Mouse (Mus musculus): ENCODE results near the gene Crygd. TPM values are rescaled to one million over a fixed set of nuclear protein-coding genes. Genes with fewer than 3 reads are reported as not detected.

Crygd gene
- polyA plus RNA-seq (2015; fragmentation: Nextera tagmentation; extraction: Ambion mirVana): not detected in 2 replicates

DNA sequence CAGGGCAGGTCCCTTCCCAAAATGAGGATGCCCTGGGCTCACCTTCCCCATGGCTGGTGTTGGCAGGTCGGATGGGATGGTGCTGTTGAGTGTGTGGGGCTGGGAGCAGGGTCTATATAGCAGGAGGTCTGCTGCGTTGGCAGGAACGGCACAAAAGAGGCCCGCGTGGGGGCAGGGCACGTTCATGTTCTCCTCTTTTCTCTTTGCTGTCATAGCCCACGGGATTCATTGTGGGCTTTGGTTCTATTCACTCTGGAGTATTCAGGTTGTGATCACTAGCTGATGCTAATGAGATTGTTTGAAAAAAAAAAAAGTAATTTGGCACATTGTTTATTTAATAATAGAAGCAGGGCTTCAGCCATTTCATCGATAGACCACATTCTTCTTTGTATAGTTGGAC is at the start of gene Crygd:
Gene Crygd, minus strand, starts transcription at position 101 of the 400 bp plus-strand sequence.
- Histone ChIP-seq H3K4me1 (no peaks in the 10 kb centered on the region), H3K4me2 (replicated peaks) (no peak within 1 kb of the TSS), H3K27me3 (no peaks in the 10 kb centered on the region), H3K9me3 (no peaks in the 10 kb centered on the region), H3K27ac (no peak within 1 kb of the TSS), H3K4me3 (no peak within 1 kb of the TSS), H3K36me3 (no peaks in the 10 kb centered on the region), H3K9ac (no peak within 1 kb of the TSS)
- 92% methylated on average over 8 of the region's 8 CpGs for WGBS
- no peak for ATAC-seq (ENCODE audit: low FRiP score, low read depth)

GRCm38 (mm10) chr1:65112807-65113196 is 49.5 kb upstream of the Crygd start:
- H3K27ac ChIP-seq: no peak overlapping the region
- H3K4me3 ChIP-seq: no peak overlapping the region
- no peaks in the 10 kb centered on the region for H3K36me3 ChIP-seq
- no peaks in the 10 kb centered on the region for H3K9me3 ChIP-seq
- WGBS: 70% methylated on average over 14 of the region's 14 CpGs
- H3K9ac ChIP-seq: no peak overlapping the region
- no peaks in the 10 kb centered on the region for H3K27me3 ChIP-seq
- no peak for ATAC-seq (ENCODE audit: low FRiP score, low read depth)
- peak overlapping the region; percentile 38 for H3K4me2 ChIP-seq (replicated peaks)
- no peaks in the 10 kb centered on the region for H3K4me1 ChIP-seq

DNA sequence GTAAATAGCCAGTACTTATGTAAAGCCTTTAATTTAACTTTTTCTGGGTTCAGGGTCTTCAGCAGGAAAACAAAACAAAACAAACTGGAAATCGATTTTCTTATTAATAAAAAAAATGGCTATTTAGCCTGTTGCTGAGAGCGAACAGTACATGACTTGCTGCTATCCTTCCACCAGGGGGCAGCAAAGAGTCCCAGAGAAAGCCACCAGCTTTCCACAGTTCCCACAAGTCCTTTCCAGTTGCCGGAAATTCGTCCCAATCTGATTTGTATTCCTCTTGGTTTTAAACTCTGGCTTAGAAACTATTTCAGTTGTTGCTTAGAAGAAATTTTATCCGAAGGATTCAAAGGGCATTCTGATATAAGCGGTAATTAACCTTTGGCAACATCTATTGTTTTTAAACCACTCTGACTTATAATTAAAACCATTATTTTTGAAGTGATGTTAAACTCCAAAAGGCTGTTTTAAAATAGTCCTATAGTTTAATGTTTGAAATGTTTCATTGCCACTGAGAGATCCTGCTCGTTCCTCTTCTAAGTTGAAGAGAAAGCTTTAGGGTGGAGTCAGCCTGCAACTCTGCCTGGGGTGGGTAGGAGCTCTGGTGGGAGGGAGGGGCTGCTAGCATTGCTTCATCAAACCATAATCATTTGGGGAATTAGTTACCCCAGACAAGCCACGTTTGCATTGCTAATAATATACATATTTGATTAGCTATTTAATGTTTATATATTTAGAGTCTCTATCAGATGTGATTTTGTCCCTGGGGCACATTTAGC is 49.0 kb upstream of the Crygd start:
- no peaks in the 10 kb centered on the region for H3K27me3 ChIP-seq
- H3K9ac ChIP-seq: no peak overlapping the region
- no peak overlapping the region for H3K27ac ChIP-seq
- H3K9me3 ChIP-seq: no peaks in the 10 kb centered on the region
- H3K36me3 ChIP-seq: no peaks in the 10 kb centered on the region
- ATAC-seq (ENCODE audit: low FRiP score, low read depth): peak; percentile 60; the same call in 1 of the 2 replicates
- 10% methylated on average over 8 of the region's 8 CpGs for WGBS
- H3K4me1 ChIP-seq: no peaks in the 10 kb centered on the region
- no peak overlapping the region for H3K4me3 ChIP-seq
- H3K4me2 ChIP-seq (replicated peaks): peak overlapping the region; percentile 38

DNA sequence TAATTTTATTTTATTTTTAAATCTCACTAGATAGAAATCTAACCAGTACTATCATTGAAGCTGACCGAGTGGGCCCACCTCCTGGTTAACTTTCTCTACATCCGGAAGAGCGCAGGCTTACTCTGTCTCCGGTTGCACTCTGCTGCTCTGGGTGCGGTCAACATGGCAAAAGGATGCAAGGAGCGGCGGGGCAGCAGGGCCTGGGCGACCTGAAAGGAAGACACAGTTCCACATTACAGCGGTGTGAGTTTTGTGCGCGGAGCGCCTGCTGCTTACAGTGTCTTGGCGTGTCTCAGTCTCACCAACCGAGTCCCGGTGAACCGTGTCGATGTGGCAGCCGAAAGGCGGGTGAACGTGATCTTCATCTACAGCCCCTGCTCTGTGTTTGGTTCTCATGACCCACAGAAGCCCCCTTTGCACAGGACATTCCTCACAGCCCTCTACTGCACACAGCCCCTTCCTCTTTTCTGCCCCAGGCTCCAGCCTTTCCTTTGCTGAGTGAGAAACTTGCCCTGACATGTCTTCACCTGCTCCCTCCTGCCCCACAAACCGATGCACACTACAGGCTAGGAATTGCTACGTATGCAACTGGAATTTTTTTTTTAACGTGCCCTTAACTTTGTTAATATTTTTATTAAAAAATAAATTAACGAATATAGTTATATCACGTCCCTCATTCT is 46.6 kb upstream of the Crygd start:
- Histone ChIP-seq H3K4me3 (no peak overlapping the region), H3K27me3 (no peaks in the 10 kb centered on the region), H3K9ac (no peak overlapping the region), H3K4me1 (no peaks in the 10 kb centered on the region), H3K9me3 (no peaks in the 10 kb centered on the region), H3K4me2 (replicated peaks) (no peak overlapping the region), H3K27ac (no peak overlapping the region), H3K36me3 (no peaks in the 10 kb centered on the region)
- no peak for ATAC-seq (ENCODE audit: low FRiP score, low read depth)
- 74% methylated on average over 25 of the region's 25 CpGs for WGBS

GRCm38 (mm10) chr1:65109196-65109595 is 45.9 kb upstream of the Crygd start:
- Histone ChIP-seq H3K9ac (no peak overlapping the region), H3K9me3 (no peaks in the 10 kb centered on the region), H3K36me3 (no peaks in the 10 kb centered on the region), H3K27ac (no peak overlapping the region), H3K4me1 (no peaks in the 10 kb centered on the region), H3K27me3 (no peaks in the 10 kb centered on the region), H3K4me2 (replicated peaks) (no peak overlapping the region), H3K4me3 (no peak overlapping the region)
- ATAC-seq (ENCODE audit: low FRiP score, low read depth): no peak
- 89% methylated on average over 8 of the region's 8 CpGs for WGBS

DNA sequence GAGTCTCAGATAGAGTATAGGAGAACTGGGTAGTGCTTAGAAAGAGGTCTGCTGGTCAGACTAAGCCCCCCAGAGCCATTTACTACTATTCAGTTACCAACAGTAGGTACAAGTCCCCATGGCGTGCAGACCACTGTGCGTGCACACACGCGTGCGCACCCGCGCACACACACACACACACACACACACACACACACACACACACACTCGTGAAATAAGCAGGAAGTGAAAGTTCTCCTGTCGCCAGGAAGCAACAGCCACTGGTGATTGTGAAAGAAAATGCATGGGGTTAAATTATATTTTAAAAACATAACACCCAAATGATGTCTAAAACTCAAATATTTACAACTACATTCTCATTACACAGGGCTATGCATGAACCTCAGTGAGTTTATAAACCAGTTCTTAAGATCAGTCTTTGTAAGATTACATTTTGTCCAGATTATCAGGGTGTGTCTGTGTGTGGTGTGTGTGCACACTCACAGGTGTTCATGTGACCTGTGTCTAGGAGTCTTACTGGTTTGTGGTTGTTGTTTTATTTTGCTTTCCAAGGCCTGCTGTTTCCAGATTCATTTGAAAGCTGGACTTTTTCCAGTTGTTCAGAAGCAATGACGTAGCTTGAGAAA is 44.5 kb upstream of the Crygd start:
- Histone ChIP-seq H3K27ac (no peak overlapping the region), H3K36me3 (no peaks in the 10 kb centered on the region), H3K9me3 (no peaks in the 10 kb centered on the region), H3K4me3 (no peak overlapping the region), H3K9ac (no peak overlapping the region), H3K27me3 (no peaks in the 10 kb centered on the region), H3K4me2 (replicated peaks) (no peak overlapping the region), H3K4me1 (no peaks in the 10 kb centered on the region)
- 91% methylated on average over 10 of the region's 10 CpGs for WGBS
- ATAC-seq (ENCODE audit: low FRiP score, low read depth): no peak

GRCm38 (mm10) chr1:65103273-65103672 is 40.0 kb upstream of the Crygd start, which contains the start of gene Cryga:
Gene Cryga (minus strand): TSS chr1:65103373.
- Histone ChIP-seq H3K36me3 (no peaks in the 10 kb centered on the region), H3K4me3 (no peak within 1 kb of the TSS), H3K4me1 (no peaks in the 10 kb centered on the region), H3K27me3 (no peaks in the 10 kb centered on the region), H3K4me2 (replicated peaks) (no peak within 1 kb of the TSS), H3K27ac (no peak within 1 kb of the TSS), H3K9me3 (no peaks in the 10 kb centered on the region), H3K9ac (no peak within 1 kb of the TSS)
- ATAC-seq (ENCODE audit: low FRiP score, low read depth): no peak
- WGBS: 90% methylated on average over 11 of the region's 11 CpGs

DNA sequence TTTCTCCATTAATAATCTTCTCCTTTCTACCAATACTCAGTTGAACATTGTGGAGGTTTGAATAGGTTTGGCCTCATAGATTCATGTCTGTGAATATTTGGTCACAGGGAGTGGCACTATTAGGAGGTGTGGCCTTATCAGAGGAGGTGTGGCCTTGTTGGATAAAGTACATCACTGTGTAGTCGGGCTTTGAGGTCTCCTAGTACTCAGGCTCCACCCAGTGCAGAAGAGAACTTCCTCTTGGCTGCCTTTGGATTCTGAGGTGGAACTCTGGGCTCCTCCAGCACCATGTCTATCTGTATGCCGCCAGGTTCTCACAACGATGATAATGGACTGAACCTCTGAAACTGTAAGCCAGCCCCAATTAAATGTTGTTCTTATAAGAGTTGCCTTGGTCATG is 33.7 kb upstream of the Crygd start:
- no peaks in the 10 kb centered on the region for H3K4me1 ChIP-seq
- no peak overlapping the region for H3K9ac ChIP-seq
- H3K27ac ChIP-seq: no peak overlapping the region
- H3K36me3 ChIP-seq: no peaks in the 10 kb centered on the region
- no peaks in the 10 kb centered on the region for H3K9me3 ChIP-seq
- no peak overlapping the region for H3K4me2 ChIP-seq (replicated peaks)
- no peak overlapping the region for H3K4me3 ChIP-seq
- 85% methylated on average over 3 of the region's 3 CpGs for WGBS
- H3K27me3 ChIP-seq: no peaks in the 10 kb centered on the region
- ATAC-seq (ENCODE audit: low FRiP score, low read depth): no peak

DNA sequence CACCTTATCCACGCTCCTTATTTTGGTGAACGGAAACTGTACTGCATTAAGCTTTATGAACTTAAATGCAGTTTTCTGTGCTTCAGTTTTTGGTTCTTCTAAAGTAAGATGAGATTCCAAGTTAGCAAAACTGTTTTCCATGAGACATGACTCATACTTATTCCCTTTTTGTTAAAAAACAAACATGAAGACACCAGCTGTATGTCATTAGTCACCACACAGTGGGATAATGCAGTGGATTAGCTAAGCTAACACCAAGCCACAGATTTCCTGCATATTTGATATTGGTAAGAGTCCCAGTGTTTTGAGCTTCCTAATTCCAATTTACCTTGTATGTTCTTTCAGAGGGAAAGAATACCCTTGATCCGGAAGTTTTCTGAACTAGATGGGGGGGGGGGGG is 28.3 kb upstream of the Crygd start:
- ATAC-seq (ENCODE audit: low FRiP score, low read depth): no peak
- Histone ChIP-seq H3K9me3 (no peaks in the 10 kb centered on the region), H3K4me3 (no peak overlapping the region), H3K36me3 (no peaks in the 10 kb centered on the region), H3K9ac (no peak overlapping the region), H3K27ac (no peak overlapping the region), H3K4me1 (no peaks in the 10 kb centered on the region), H3K4me2 (replicated peaks) (no peak overlapping the region), H3K27me3 (no peaks in the 10 kb centered on the region)
- 87% methylated on average over 3 of the region's 3 CpGs for WGBS

- WGBS: 76% methylated on average over 2 of the region's 2 CpGs
- Histone ChIP-seq H3K4me3 (no peak overlapping the region), H3K27ac (no peak overlapping the region), H3K4me1 (no peaks in the 10 kb centered on the region), H3K4me2 (replicated peaks) (no peak overlapping the region), H3K9ac (no peak overlapping the region), H3K27me3 (no peaks in the 10 kb centered on the region), H3K36me3 (no peaks in the 10 kb centered on the region), H3K9me3 (no peaks in the 10 kb centered on the region)
- no peak for ATAC-seq (ENCODE audit: low FRiP score, low read depth)
Observed at GRCm38 (mm10) chr1:65090370-65090769, 27.1 kb upstream of the Crygd start.

- H3K27me3 ChIP-seq: no peaks in the 10 kb centered on the region
- no peak overlapping the region for H3K4me2 ChIP-seq (replicated peaks)
- ATAC-seq (ENCODE audit: low FRiP score, low read depth): no peak
- H3K9ac ChIP-seq: no peak overlapping the region
- H3K9me3 ChIP-seq: no peaks in the 10 kb centered on the region
- no peak overlapping the region for H3K4me3 ChIP-seq
- H3K27ac ChIP-seq: no peak overlapping the region
- H3K36me3 ChIP-seq: no peaks in the 10 kb centered on the region
- H3K4me1 ChIP-seq: no peaks in the 10 kb centered on the region
- 80% methylated on average over 6 of the region's 6 CpGs for WGBS
Observed at GRCm38 (mm10) chr1:65088567-65089356, 25.5 kb upstream of the Crygd start.

DNA sequence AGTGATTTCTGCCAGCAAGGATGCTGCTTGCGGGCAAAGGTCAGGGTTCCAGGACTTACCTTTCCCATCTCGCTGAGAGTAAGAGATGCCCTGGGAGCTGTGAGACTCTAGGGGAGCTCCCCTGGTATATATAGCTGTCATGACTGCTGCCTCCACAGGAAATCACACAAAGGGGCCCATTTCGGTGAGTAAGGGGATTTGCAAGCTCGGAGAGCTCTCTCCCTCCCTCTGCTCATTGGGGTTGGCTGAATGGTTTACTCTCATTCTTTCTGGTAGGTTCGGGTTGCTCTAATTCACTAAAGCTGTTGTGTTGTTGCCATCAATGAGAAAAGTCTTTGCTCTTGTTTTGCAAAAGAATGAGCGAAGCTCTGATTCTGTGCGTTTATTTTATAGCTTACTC is 18.9 kb upstream of the Crygd start, which contains the start of gene Crygb:
Gene Crygb, minus strand, starts transcription at position 101 of the 400 bp plus-strand sequence.
- H3K27ac ChIP-seq: no peak within 1 kb of the TSS
- no peaks in the 10 kb centered on the region for H3K36me3 ChIP-seq
- peaks cover 4% of the 10 kb centered on the region for H3K4me1 ChIP-seq
- no peaks in the 10 kb centered on the region for H3K9me3 ChIP-seq
- no peak within 1 kb of the TSS for H3K4me2 ChIP-seq (replicated peaks)
- no peak within 1 kb of the TSS for H3K4me3 ChIP-seq
- no peaks in the 10 kb centered on the region for H3K27me3 ChIP-seq
- ATAC-seq (ENCODE audit: low FRiP score, low read depth): no peak
- H3K9ac ChIP-seq: no peak within 1 kb of the TSS
- 37% methylated on average over 7 of the region's 7 CpGs for WGBS

Data from limb, embryonic 13.5 days (tissue).